Mouse (Mus musculus) hindbrain, embryonic 12.5 days (tissue): ENCODE data around the gene Rab5c. TPM values are rescaled to one million over a fixed set of nuclear protein-coding genes. Genes with fewer than 3 reads are reported as not detected.
A peak's percentile ranks its signal among the peaks of the same experiment; 100 is the strongest.

Source experiments
- ATAC-seq: fragments of 200-750 bp; cut with Nextera tagmentation; 2 replicates; pipeline ENCODE4 v1.8.0; 2017; ENCODE audit warnings: moderate TSS enrichment; ENCODE audit not compliant: low FRiP score
- H3K27ac ChIP-seq: fragments of 300-500 bp; sonication (generic); 2 replicates; pipeline ENCODE4 v1.5.1; 2016; ENCODE audit warnings: mild to moderate bottlenecking
- H3K27me3 ChIP-seq: fragments of 300-500 bp; sonication (generic); 2 replicates; pipeline ENCODE4 v1.6.1; 2016; ENCODE audit warnings: mild to moderate bottlenecking
- H3K36me3 ChIP-seq: fragments of 300-500 bp; sonication (generic); 2 replicates; pipeline ENCODE4 v1.6.1; 2016; ENCODE audit warnings: mild to moderate bottlenecking
- H3K4me1 ChIP-seq: fragments of 300-500 bp; sonication (generic); 2 replicates; pipeline ENCODE4 v1.6.1; 2016
- H3K4me2 ChIP-seq: fragments of 300-500 bp; sonication (generic); replicated peaks from 2 replicates; pipeline ENCODE4 v1.6.1; 2016; ENCODE audit warnings: mild to moderate bottlenecking
- H3K4me3 ChIP-seq: fragments of 300-500 bp; sonication (generic); 2 replicates; pipeline ENCODE4 v1.5.1; 2016; ENCODE audit warnings: mild to moderate bottlenecking
- H3K9ac ChIP-seq: fragments of 300-500 bp; sonication (generic); 2 replicates; pipeline ENCODE4 v1.6.1; 2016; ENCODE audit warnings: mild to moderate bottlenecking, moderate library complexity
- H3K9me3 ChIP-seq: fragments of 300-500 bp; sonication (generic); replicated peaks from 2 replicates; pipeline ENCODE4 v1.6.1; 2016; ENCODE audit warnings: mild to moderate bottlenecking
- WGBS: fragments of 180-500 bp; shearing (Covaris S2); methylation state at CpG from one replicate; pipeline ENCODE4 v1.1.7; 2016; 5-methylcytosine and 5-hydroxymethylcytosine counted together
- polyA plus RNA-seq: library from polyadenylated mRNA; unstranded; fragments of >200 nt; fragmentation: Nextera tagmentation; extraction: Ambion mirVana; gene quantifications from 2 replicates; pipeline ENCODE4 v1.2.1, GENCODE M21; 2016

Rab5c gene
- polyA plus RNA-seq, 1 experiment from 2014 or later: 19.9 TPM

- Histone ChIP-seq H3K4me3 (no peak overlapping the region), H3K27ac (no peak overlapping the region), H3K4me2 (peak overlapping the region; percentile 25; the same call in 1 of the 2 replicates), H3K4me1 (peaks cover 8% of the 10 kb centered on the region; the same call in 1 of the 2 replicates), H3K36me3 (peaks cover 36% of the 10 kb centered on the region), H3K27me3 (peaks cover 6% of the 10 kb centered on the region; the same call in 1 of the 2 replicates), H3K9me3 (no peaks in the 10 kb centered on the region), H3K9ac (no peak overlapping the region)
- no peak for ATAC-seq
- WGBS: 43% methylated on average over 7 of the region's 7 CpGs
These were observed 35.1 kb downstream of the Rab5c start for GRCm38 (mm10) chr11:100702906-100703305.

GRCm38 (mm10) chr11:100702081-100702851, 35.7 kb downstream of the Rab5c start:
- Histone ChIP-seq H3K4me1 (peaks cover 8% of the 10 kb centered on the region; the same call in 1 of the 2 replicates), H3K27ac (no peak overlapping the region), H3K9ac (no peak overlapping the region), H3K4me2 (peak overlapping the region; percentile 25; the same call in 1 of the 2 replicates), H3K27me3 (peaks cover 6% of the 10 kb centered on the region; the same call in 1 of the 2 replicates), H3K4me3 (no peak overlapping the region), H3K36me3 (peaks cover 29% of the 10 kb centered on the region), H3K9me3 (no peaks in the 10 kb centered on the region)
- WGBS: 36% methylated on average over 19 of the region's 19 CpGs
- peak; percentile 54; the same call in 1 of the 2 replicates for ATAC-seq

- Histone ChIP-seq H3K36me3 (peaks cover 20% of the 10 kb centered on the region), H3K9ac (no peak overlapping the region), H3K9me3 (no peaks in the 10 kb centered on the region), H3K4me1 (peaks cover 8% of the 10 kb centered on the region; the same call in 1 of the 2 replicates), H3K4me3 (no peak overlapping the region), H3K4me2 (peak overlapping the region; percentile 40), H3K27ac (no peak overlapping the region), H3K27me3 (peaks cover 6% of the 10 kb centered on the region; the same call in 1 of the 2 replicates)
- ATAC-seq: no peak
- WGBS: 5% methylated on average over 14 of the region's 14 CpGs
These were observed 36.7 kb downstream of the Rab5c start for GRCm38 (mm10) chr11:100701301-100701700.

- Histone ChIP-seq H3K27ac (no peak overlapping the region), H3K9ac (no peak overlapping the region), H3K36me3 (peaks cover 14% of the 10 kb centered on the region), H3K9me3 (no peaks in the 10 kb centered on the region), H3K27me3 (peaks cover 6% of the 10 kb centered on the region; the same call in 1 of the 2 replicates), H3K4me1 (peaks cover 8% of the 10 kb centered on the region; the same call in 1 of the 2 replicates), H3K4me2 (no peak overlapping the region), H3K4me3 (no peak overlapping the region)
- ATAC-seq: no peak
- 71% methylated on average over 3 of the region's 3 CpGs for WGBS
These were observed 37.3 kb downstream of the Rab5c start for GRCm38 (mm10) chr11:100700710-100701109.

GRCm38 (mm10) chr11:100697921-100698320, 40.1 kb downstream of the Rab5c start:
- Histone ChIP-seq H3K4me1 (peaks cover 8% of the 10 kb centered on the region), H3K27ac (no peak overlapping the region), H3K9me3 (no peaks in the 10 kb centered on the region), H3K4me2 (no peak overlapping the region), H3K36me3 (no peaks in the 10 kb centered on the region), H3K9ac (no peak overlapping the region), H3K4me3 (no peak overlapping the region), H3K27me3 (peaks cover 11% of the 10 kb centered on the region)
- ATAC-seq: no peak
- 76% methylated on average over 7 of the region's 7 CpGs for WGBS

- Histone ChIP-seq H3K4me1 (peaks cover 14% of the 10 kb centered on the region), H3K27me3 (peaks cover 34% of the 10 kb centered on the region), H3K27ac (no peak overlapping the region), H3K9me3 (no peaks in the 10 kb centered on the region), H3K4me3 (no peak overlapping the region), H3K4me2 (no peak overlapping the region), H3K36me3 (no peaks in the 10 kb centered on the region), H3K9ac (no peak overlapping the region)
- WGBS: 37% methylated on average over 5 of the region's 5 CpGs
- no peak for ATAC-seq
These were observed 43.1 kb downstream of the Rab5c start for GRCm38 (mm10) chr11:100694926-100695325.

GRCm38 (mm10) chr11:100693154-100693553, 44.9 kb downstream of the Rab5c start:
- no peak for ATAC-seq
- H3K4me1 ChIP-seq: peaks cover 14% of the 10 kb centered on the region
- no peaks in the 10 kb centered on the region for H3K36me3 ChIP-seq
- H3K4me3 ChIP-seq: no peak overlapping the region
- H3K27me3 ChIP-seq: peaks cover 34% of the 10 kb centered on the region
- 25% methylated on average over 5 of the region's 5 CpGs for WGBS
- no peak overlapping the region for H3K4me2 ChIP-seq
- H3K9ac ChIP-seq: 0 out of 2 replicates have a peak overlapping the region, but pooled peaks have one; percentile 0
- H3K27ac ChIP-seq: no peak overlapping the region
- H3K9me3 ChIP-seq: no peaks in the 10 kb centered on the region

- H3K9ac ChIP-seq: peak within 1 kb of the TSS; percentile 15; the same call in 1 of the 2 replicates
- ATAC-seq: no peak
- H3K27me3 ChIP-seq: peaks cover 34% of the 10 kb centered on the region
- no peaks in the 10 kb centered on the region for H3K36me3 ChIP-seq
- no peaks in the 10 kb centered on the region for H3K9me3 ChIP-seq
- H3K4me1 ChIP-seq: peaks cover 14% of the 10 kb centered on the region
- H3K27ac ChIP-seq: no peak within 1 kb of the TSS
- H3K4me2 ChIP-seq: peak within 1 kb of the TSS; percentile 53
- H3K4me3 ChIP-seq: peak within 1 kb of the TSS; percentile 24
- WGBS: 2% methylated on average over 23 of the region's 23 CpGs
These were observed 45.8 kb downstream of the Rab5c start, which contains the start of gene Zfp385c for GRCm38 (mm10) chr11:100692164-100692616. Gene Zfp385c (minus strand): TSS chr11:100692455.

- Histone ChIP-seq H3K4me3 (no peak overlapping the region), H3K9ac (no peak overlapping the region), H3K36me3 (no peaks in the 10 kb centered on the region), H3K9me3 (no peaks in the 10 kb centered on the region), H3K27me3 (peaks cover 34% of the 10 kb centered on the region), H3K4me1 (peaks cover 14% of the 10 kb centered on the region), H3K27ac (no peak overlapping the region), H3K4me2 (no peak overlapping the region)
- no peak for ATAC-seq
- WGBS: 80% methylated on average over 7 of the region's 7 CpGs
These were observed 47.6 kb downstream of the Rab5c start for GRCm38 (mm10) chr11:100690389-100690788.

GRCm38 (mm10) chr11:100688443-100688842, 49.6 kb downstream of the Rab5c start:
- no peak for ATAC-seq

GRCm38 (mm10) chr11:100687265-100687664, 50.8 kb downstream of the Rab5c start:
- no peak overlapping the region for H3K4me2 ChIP-seq
- no peak overlapping the region for H3K4me3 ChIP-seq
- no peak overlapping the region for H3K27ac ChIP-seq
- H3K9me3 ChIP-seq: no peaks in the 10 kb centered on the region
- H3K27me3 ChIP-seq: peaks cover 23% of the 10 kb centered on the region
- WGBS: 71% methylated on average over 7 of the region's 7 CpGs
- no peak overlapping the region; the same call in 1 of the 2 replicates for H3K9ac ChIP-seq
- no peak for ATAC-seq
- H3K4me1 ChIP-seq: peaks cover 7% of the 10 kb centered on the region
- no peaks in the 10 kb centered on the region for H3K36me3 ChIP-seq

More at GRCm38 (mm10) chr11:100688443-100688842, 49.6 kb downstream of the Rab5c start:
- Histone ChIP-seq H3K27ac (no peak overlapping the region), H3K9ac (no peak overlapping the region), H3K4me2 (no peak overlapping the region), H3K9me3 (no peaks in the 10 kb centered on the region), H3K27me3 (peaks cover 34% of the 10 kb centered on the region), H3K4me3 (no peak overlapping the region), H3K36me3 (no peaks in the 10 kb centered on the region), H3K4me1 (peaks cover 14% of the 10 kb centered on the region)
- WGBS: 77% methylated on average over 4 of the region's 4 CpGs

- 78% methylated on average over 2 of the region's 3 CpGs for WGBS
- Histone ChIP-seq H3K27me3 (peaks cover 4% of the 10 kb centered on the region; the same call in 1 of the 2 replicates), H3K4me3 (no peak overlapping the region), H3K9ac (no peak overlapping the region), H3K27ac (no peak overlapping the region), H3K4me2 (no peak overlapping the region), H3K4me1 (no peaks in the 10 kb centered on the region), H3K36me3 (no peaks in the 10 kb centered on the region), H3K9me3 (no peaks in the 10 kb centered on the region)
- no peak for ATAC-seq
These were observed 52.6 kb downstream of the Rab5c start for GRCm38 (mm10) chr11:100685371-100685770.
